Mouse (Mus musculus) brown adipose tissue, adult 24 weeks (tissue): ENCODE data around the gene Gm12166. TPM values are rescaled to one million over a fixed set of nuclear protein-coding genes. Genes with fewer than 3 reads are reported as not detected.

Source experiments
- H3K27ac ChIP-seq: fragments of 200-500 bp; replicated peaks from 2 replicates; pipeline ENCODE4 v1.5.1; 2012; ENCODE audit warnings: low read depth, mild to moderate bottlenecking, low read length
- H3K4me1 ChIP-seq: fragments of 200-500 bp; 2 replicates; pipeline ENCODE4 v1.6.1; 2012; ENCODE audit warnings: low read length, mixed read lengths; ENCODE audit not compliant: control insufficient read depth, insufficient read depth, insufficient read length
- H3K4me3 ChIP-seq: fragments of 200-500 bp; 2 replicates; pipeline ENCODE4 v1.5.1; 2012; ENCODE audit warnings: low read depth, mild to moderate bottlenecking, low read length, moderate library complexity; ENCODE audit not compliant: insufficient read depth
- polyA plus RNA-seq: library from polyadenylated mRNA; stranded (reverse); fragments of >200 nt; gene quantifications from 2 replicates; pipeline ENCODE4 v1.2.4, GENCODE M21; 2012; ENCODE audit not compliant: missing spikeins, insufficient read depth, insufficient read length

The Gm12166 gene
- polyA plus RNA-seq, 1 experiment = 2.3 TPM

DNA sequence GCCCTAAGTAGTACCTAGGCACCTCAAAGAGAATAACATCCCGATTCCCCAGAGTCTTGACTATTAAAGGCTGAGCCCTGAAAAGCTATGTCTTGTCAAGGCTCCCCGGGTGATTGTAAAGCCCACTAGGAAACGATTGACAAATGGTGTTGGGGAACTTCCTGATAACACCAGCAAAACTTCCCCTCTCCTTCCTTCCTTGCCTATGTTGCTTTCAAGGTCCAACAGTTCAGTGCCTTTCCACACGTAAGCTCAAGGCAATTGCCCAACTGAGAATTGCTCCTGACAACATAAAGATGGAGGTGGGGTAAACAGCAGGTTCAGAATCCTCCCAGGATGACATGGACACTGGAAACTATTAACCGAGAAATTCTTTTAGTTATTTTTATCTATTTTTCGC, 29.1 kb downstream of the Gm12166 start:
- Histone ChIP-seq H3K4me1 (peaks cover 4% of the 10 kb centered on the region; the same call in 1 of the 2 replicates), H3K4me3 (no peak overlapping the region), H3K27ac (no peak overlapping the region)

DNA sequence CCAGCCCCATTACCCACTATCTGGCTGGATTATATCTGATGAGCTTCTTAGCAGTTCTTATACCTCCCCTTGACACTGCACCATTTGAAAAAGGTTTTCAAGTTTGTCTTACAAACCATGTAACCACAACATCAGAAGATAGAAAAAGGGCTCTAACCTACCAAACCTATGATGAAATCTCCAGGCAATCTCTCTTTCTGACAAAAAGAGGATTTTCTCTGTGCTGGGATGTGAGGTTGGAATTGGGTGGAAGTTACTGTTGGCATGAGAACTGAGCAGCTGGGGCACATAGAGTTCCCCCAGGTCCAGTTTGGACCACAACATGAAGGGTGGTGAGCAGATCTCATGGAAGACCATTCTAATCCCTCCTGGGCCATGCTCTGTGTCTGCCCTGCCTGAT, 30.3 kb downstream of the Gm12166 start:
- H3K4me1 ChIP-seq = peaks cover 4% of the 10 kb centered on the region; the same call in 1 of the 2 replicates
- H3K4me3 ChIP-seq = no peak overlapping the region
- H3K27ac ChIP-seq = no peak overlapping the region

DNA sequence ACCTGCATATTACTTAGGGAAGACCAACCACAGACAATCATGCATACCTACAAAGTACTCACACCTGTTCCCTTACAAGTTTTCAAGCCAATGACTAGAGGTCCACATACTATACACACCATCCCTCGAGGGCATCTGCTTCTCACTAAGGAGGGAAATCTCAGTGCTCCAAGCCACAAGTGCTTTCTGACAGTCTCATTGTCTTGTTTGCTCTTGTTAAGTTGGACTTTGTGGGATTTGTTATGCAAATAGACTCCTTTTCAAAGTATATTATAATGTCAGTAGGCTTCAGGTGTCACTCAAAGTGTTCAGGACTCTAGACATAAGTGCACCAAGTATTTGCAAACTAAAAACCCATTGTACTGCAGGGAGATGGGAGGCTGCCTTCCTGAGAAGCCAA, 31.9 kb downstream of the Gm12166 start:
- H3K4me3 ChIP-seq = no peak overlapping the region
- no peak overlapping the region for H3K27ac ChIP-seq

DNA sequence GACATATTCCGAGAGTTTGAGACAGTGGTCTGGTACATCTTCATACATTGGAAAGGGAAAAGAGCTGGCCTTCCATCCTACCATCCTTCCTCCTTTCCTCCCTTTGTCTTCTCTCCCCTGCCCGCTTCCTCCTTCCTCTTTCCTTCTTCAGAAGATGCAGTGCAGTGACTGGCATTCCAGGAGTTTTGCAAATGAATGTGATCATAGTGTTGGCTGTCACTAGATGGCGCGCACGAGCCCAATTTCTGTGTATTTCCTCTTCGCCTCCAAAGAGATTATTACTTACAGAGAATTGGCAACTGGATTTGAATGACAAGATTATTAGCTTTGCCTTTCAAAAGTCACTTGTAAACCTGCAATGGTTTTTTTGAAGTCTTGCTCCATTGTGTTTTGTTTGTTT, 36.1 kb downstream of the Gm12166 start:
- Histone ChIP-seq H3K4me3 (no peak overlapping the region), H3K4me1 (no peaks in the 10 kb centered on the region), H3K27ac (no peak overlapping the region)

More for the DNA sequence above, 31.9 kb downstream of the Gm12166 start:
- no peaks in the 10 kb centered on the region for H3K4me1 ChIP-seq

Other genes starting within 250 kb of the Gm12166 start
- gene Clint1, start 200.3 kb downstream of the Gm12166 start, polyA plus RNA-seq = 20.0 and 24.7 TPM in 2 replicates
- 1.9 and 2.2 TPM in 2 replicates for gene Lsm11, start 107.4 kb downstream of the Gm12166 start, polyA plus RNA-seq
- gene Thg1l, start 96.8 kb downstream of the Gm12166 start, polyA plus RNA-seq = 10.9 and 18.7 TPM in 2 replicates
- gene Sox30, start 72.0 kb downstream of the Gm12166 start, polyA plus RNA-seq = 0.36 TPM in 1 of 2 replicates, not detected in the other
- gene Adam19, start 3.7 kb upstream of the Gm12166 start, polyA plus RNA-seq = 2.4 and 3.1 TPM in 2 replicates
- not detected in 2 replicates for gene Nipal4, start 114.2 kb upstream of the Gm12166 start, polyA plus RNA-seq
- not detected in 2 replicates for gene Fndc9, start 183.2 kb upstream of the Gm12166 start, polyA plus RNA-seq